Mouse (Mus musculus): ENCODE data around the gene Nosip. TPM values are rescaled to one million over a fixed set of nuclear protein-coding genes. Genes with fewer than 3 reads are reported as not detected.
"Not testable (repeated sequence)": the region's sequence is repeated elsewhere in the genome, so short reads cannot be mapped to it uniquely, and the experiment has no call there.

Gene Nosip
- polyA plus RNA-seq, 1 experiment from 2014 or later, result 59.1 TPM

DNA sequence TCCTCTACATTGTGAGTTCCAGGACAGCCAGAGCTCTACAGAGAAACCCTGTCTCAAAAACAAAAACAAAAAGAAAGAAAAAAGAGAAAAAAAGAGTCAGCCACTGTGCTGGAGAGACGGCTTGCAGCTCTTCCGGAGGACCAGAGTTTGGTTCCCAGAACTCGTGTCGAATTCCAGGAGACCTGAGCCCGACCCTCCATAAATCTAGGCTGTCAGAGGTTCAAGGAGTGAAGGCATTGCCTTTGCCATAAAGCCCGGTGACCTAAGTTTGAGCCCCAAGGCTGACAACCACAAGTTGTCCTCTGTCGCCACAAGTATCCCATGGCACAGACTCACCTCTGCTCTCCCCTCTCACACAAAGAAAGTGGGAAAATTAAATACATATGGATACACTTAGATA is 31.9 kb downstream of the Nosip start:
- peak overlapping the region; percentile 97 for H3K27ac ChIP-seq (replicated peaks; ENCODE audit: low read depth, low read length)
- H3K4me1 ChIP-seq (ENCODE audit: control insufficient read depth, insufficient read depth, low read length), result peaks cover 12% of the 10 kb centered on the region
- no peak overlapping the region for H3K4me2 ChIP-seq (ENCODE audit: low read depth, low read length)
- H3K27me3 ChIP-seq (replicated peaks; ENCODE audit: control insufficient read depth, insufficient read depth, low read length), result no peaks in the 10 kb centered on the region
- peaks cover 14% of the 10 kb centered on the region for H3K36me3 ChIP-seq (ENCODE audit: control insufficient read depth, insufficient read depth, low read length)
- no peak overlapping the region for H3K9ac ChIP-seq (ENCODE audit: low read depth, low read length)
- DNase-seq (ENCODE audit: low spot score), result no peak
- H3K9me3 ChIP-seq (ENCODE audit: control insufficient read depth, low read length), result no peaks in the 10 kb centered on the region
- H3K4me3 ChIP-seq (ENCODE audit: low read depth, low read length), result no peak overlapping the region
- 31% methylated on average over 7 of the region's 7 CpGs for WGBS
- no peak for ATAC-seq (ENCODE audit: low read depth)

DNA sequence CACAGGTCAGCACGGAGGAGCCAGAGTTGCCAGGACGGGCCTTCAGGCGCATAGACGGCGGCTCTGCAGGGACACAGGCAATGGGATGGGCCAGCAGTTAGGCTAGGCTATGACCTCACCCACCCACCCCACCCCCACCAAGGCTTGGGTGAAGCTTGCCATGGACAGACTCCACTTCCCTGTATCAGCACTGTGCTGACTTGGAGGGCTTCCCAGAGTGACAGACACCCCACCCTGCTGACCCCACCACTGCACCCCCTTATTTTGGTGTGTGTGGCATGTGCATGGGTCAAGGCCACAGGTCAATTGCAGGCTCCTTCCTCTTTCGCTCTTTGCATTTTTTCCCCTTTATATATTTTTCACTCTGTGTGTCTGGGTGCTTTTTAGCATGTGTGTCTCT is 33.1 kb downstream of the Nosip start:
- WGBS, result 77% methylated on average over 6 of the region's 6 CpGs
- no peak for ATAC-seq (ENCODE audit: low read depth)

DNA sequence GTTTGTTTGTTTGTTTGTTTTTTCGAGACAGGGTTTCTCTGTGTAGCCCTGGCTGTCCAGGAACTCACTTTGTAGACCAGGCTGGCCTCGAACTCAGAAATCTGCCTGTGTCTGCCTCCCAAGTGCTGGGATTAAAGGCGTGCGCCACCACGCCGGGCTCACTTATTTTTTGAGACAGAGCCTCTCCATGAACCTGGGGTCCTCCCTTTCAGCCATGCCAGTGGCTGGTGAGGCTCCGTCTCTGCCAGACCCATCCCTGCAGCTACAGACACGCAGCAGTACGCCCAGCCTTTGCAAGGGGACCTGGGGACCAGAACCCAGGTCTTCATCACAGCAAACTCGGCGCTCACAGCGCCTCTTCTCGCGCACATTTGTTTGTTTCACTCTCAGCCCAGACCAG is 33.7 kb downstream of the Nosip start:
- not testable (repeated sequence) for H3K27ac ChIP-seq (replicated peaks; ENCODE audit: low read depth, low read length); ATAC-seq (ENCODE audit: low read depth); DNase-seq (ENCODE audit: low spot score); H3K4me1 ChIP-seq (ENCODE audit: control insufficient read depth, insufficient read depth, low read length); H3K4me3 ChIP-seq (ENCODE audit: low read depth, low read length); H3K9me3 ChIP-seq (ENCODE audit: control insufficient read depth, low read length); H3K4me2 ChIP-seq (ENCODE audit: low read depth, low read length); H3K9ac ChIP-seq (ENCODE audit: low read depth, low read length); H3K27me3 ChIP-seq (replicated peaks; ENCODE audit: control insufficient read depth, insufficient read depth, low read length)
- 93% methylated on average over 14 of the region's 14 CpGs for WGBS
- H3K36me3 ChIP-seq (ENCODE audit: control insufficient read depth, insufficient read depth, low read length), result peaks cover 16% of the 10 kb centered on the region

More for the DNA sequence above, 33.1 kb downstream of the Nosip start:
- Histone ChIP-seq H3K4me2 (ENCODE audit: low read depth, low read length) (no peak overlapping the region), H3K9ac (ENCODE audit: low read depth, low read length) (no peak overlapping the region), H3K27ac (replicated peaks; ENCODE audit: low read depth, low read length) (no peak overlapping the region), H3K9me3 (ENCODE audit: control insufficient read depth, low read length) (no peaks in the 10 kb centered on the region), H3K4me1 (ENCODE audit: control insufficient read depth, insufficient read depth, low read length) (peaks cover 8% of the 10 kb centered on the region), H3K36me3 (ENCODE audit: control insufficient read depth, insufficient read depth, low read length) (peaks cover 16% of the 10 kb centered on the region), H3K27me3 (replicated peaks; ENCODE audit: control insufficient read depth, insufficient read depth, low read length) (no peaks in the 10 kb centered on the region), H3K4me3 (ENCODE audit: low read depth, low read length) (no peak overlapping the region)
- DNase-seq (ENCODE audit: low spot score), result no peak

DNA sequence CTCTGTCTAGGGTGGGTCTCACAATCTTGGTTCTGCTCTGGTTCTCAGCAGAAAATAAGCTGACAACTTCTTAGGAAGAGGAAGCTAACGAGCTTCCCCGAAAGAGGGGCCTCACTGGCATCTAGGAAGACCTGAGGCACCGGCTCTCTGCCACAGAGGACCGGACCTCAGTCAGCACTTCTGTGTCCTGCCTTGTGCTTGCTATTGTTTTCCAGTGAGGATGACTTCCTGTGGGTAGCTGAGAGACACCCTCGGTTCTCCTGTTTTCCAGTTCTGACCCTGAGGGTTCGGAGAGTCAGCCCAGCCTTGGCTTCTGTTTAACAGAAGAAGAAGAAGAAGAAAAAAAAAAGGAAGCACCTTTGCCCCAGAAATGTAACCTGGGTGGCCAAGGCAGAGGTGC is 35.2 kb downstream of the Nosip start:
- Histone ChIP-seq H3K4me2 (ENCODE audit: low read depth, low read length) (no peak overlapping the region), H3K36me3 (ENCODE audit: control insufficient read depth, insufficient read depth, low read length) (peaks cover 16% of the 10 kb centered on the region), H3K27ac (replicated peaks; ENCODE audit: low read depth, low read length) (no peak overlapping the region), H3K27me3 (replicated peaks; ENCODE audit: control insufficient read depth, insufficient read depth, low read length) (no peaks in the 10 kb centered on the region), H3K9ac (ENCODE audit: low read depth, low read length) (no peak overlapping the region), H3K9me3 (ENCODE audit: control insufficient read depth, low read length) (no peaks in the 10 kb centered on the region), H3K4me1 (ENCODE audit: control insufficient read depth, insufficient read depth, low read length) (peaks cover 9% of the 10 kb centered on the region), H3K4me3 (ENCODE audit: low read depth, low read length) (no peak overlapping the region)
- 47% methylated on average over 6 of the region's 6 CpGs for WGBS
- ATAC-seq (ENCODE audit: low read depth) (no peak), DNase-seq (ENCODE audit: low spot score) (no peak)

DNA sequence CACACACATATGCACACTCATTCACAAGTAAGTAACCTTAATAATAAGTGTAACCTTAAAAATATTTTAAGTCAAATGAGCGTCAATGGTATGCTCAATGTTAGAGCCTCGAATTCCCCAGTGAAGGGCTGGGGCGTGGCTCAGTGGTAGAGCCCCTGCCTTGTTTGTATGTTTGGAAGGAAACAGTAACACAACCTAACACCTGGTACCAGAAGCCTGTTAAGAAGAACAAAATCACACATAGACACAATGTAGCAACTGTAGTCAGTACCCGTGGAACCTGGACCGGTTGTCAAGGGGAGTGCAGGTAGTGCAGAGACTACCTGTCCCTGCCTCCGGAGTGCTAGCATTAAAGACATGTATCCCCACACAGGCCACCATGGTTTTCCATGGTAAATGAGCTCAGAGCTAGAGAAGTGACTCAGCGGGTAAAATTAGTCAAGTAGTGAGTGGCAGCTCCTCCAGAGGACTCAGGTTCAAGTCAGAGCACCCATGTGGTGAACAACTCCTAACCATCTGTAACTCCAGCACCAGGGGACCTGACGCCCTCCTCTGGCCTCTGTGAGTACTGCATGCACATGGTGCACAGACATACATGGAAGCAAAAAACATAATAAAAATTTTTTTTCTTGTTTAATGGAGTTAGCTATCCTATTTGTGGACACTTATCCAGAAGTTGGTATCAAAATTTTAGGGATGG is 36.5 kb downstream of the Nosip start:
- Histone ChIP-seq H3K27ac (replicated peaks; ENCODE audit: low read depth, low read length) (no peak overlapping the region), H3K4me1 (ENCODE audit: control insufficient read depth, insufficient read depth, low read length) (peaks cover 10% of the 10 kb centered on the region), H3K4me3 (ENCODE audit: low read depth, low read length) (no peak overlapping the region), H3K9ac (ENCODE audit: low read depth, low read length) (no peak overlapping the region), H3K27me3 (replicated peaks; ENCODE audit: control insufficient read depth, insufficient read depth, low read length) (no peaks in the 10 kb centered on the region), H3K9me3 (ENCODE audit: control insufficient read depth, low read length) (no peaks in the 10 kb centered on the region), H3K36me3 (ENCODE audit: control insufficient read depth, insufficient read depth, low read length) (peaks cover 16% of the 10 kb centered on the region), H3K4me2 (ENCODE audit: low read depth, low read length) (no peak overlapping the region)
- DNase-seq (ENCODE audit: low spot score), result no peak
- ATAC-seq (ENCODE audit: low read depth), result no peak
- whole genome bisulfite sequencing, result 91% methylated on average over 8 of the region's 8 CpGs

DNA sequence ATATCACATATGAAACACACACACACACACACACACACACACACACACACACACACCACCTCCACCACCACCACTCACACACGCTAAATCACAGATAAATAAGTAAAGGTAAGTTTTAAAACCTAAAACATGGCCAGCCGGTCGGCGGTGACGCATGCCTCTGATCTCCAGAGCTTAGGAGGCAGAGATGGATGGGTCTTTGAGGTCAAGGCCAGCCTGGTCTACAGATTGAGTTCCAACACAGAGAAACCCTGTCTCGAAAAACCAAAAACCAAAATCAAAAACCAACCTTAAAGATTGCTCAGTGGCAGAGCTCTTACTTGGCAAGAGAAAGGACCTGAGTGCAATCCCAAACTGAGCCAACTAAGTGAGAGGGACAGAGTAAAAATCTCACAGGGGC is 37.8 kb downstream of the Nosip start:
- Histone ChIP-seq H3K36me3 (ENCODE audit: control insufficient read depth, insufficient read depth, low read length) (peaks cover 16% of the 10 kb centered on the region), H3K4me1 (ENCODE audit: control insufficient read depth, insufficient read depth, low read length) (peaks cover 10% of the 10 kb centered on the region), H3K9ac (ENCODE audit: low read depth, low read length) (no peak overlapping the region), H3K4me3 (ENCODE audit: low read depth, low read length) (no peak overlapping the region), H3K27me3 (replicated peaks; ENCODE audit: control insufficient read depth, insufficient read depth, low read length) (no peaks in the 10 kb centered on the region), H3K4me2 (ENCODE audit: low read depth, low read length) (no peak overlapping the region), H3K9me3 (ENCODE audit: control insufficient read depth, low read length) (no peaks in the 10 kb centered on the region), H3K27ac (replicated peaks; ENCODE audit: low read depth, low read length) (no peak overlapping the region)
- 84% methylated on average over 6 of the region's 6 CpGs for WGBS
- DNase-seq (ENCODE audit: low spot score) (no peak), ATAC-seq (ENCODE audit: low read depth) (no peak)

DNA sequence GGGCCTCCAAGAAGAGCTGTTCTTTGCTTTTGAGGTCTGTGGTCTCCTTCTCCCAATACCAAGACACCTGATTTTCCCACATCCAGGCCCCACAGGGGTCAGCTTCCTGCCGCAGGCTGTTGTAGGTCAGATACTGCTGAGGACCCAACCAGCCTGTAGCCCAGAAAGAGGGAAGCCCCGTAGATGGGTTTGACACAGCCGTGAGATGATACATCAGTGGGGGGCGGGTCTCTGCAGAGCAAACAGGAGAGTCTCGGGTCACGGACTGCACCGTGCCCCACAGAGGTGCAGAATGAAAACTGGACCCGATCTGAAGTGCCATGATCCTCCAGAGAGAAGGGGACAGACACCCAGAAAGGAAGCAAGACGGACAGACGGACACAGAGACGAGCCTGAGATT is 40.2 kb downstream of the Nosip start:
- H3K27ac ChIP-seq (replicated peaks; ENCODE audit: low read depth, low read length), result peak overlapping the region; percentile 96; the same call in 1 of the 2 replicates

DNA sequence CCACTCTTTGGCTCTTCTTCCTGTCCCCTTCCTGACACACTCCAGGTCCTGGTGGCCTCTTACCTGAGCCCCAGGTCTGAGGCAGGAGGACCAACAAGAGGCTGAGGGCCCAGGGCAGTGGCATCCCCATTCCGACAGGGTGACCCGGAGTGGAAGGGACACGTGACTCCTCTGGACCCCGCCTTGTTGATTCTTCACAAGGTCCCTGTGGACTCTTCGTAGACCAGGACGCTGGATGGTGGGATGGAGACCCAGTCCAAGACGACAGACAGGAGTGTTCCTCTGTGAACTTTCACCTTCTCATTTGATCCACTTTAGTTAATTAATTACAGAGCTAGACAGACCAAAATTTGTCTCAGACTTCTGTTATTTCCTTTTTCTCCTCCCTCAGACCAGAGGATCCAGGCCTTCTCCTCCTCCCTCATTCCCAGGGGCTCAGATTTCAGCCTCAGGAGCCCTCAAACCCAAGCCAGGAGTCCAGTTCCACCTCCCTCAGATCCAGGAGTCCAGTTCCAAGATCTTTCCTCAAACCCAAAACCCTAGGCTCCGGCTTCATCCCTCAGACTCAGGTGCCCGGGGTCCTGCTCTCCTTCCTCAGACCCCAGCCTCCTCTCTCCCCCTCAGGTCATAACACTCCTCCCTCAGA is 40.8 kb downstream of the Nosip start:
- 56% methylated on average over 9 of the region's 9 CpGs for WGBS
- H3K4me2 ChIP-seq (ENCODE audit: low read depth, low read length), result peak overlapping the region; percentile 69
- H3K4me3 ChIP-seq (ENCODE audit: low read depth, low read length), result peak overlapping the region; percentile 40
- H3K4me1 ChIP-seq (ENCODE audit: control insufficient read depth, insufficient read depth, low read length), result peaks cover 10% of the 10 kb centered on the region
- H3K9me3 ChIP-seq (ENCODE audit: control insufficient read depth, low read length), result no peaks in the 10 kb centered on the region
- H3K27me3 ChIP-seq (replicated peaks; ENCODE audit: control insufficient read depth, insufficient read depth, low read length), result no peaks in the 10 kb centered on the region
- H3K9ac ChIP-seq (ENCODE audit: low read depth, low read length), result peak overlapping the region; percentile 69
- H3K27ac ChIP-seq (replicated peaks; ENCODE audit: low read depth, low read length), result peak overlapping the region; percentile 96
- 0 out of 2 replicates have a peak, but pooled peaks cover 2% of the 10 kb centered on the region for H3K36me3 ChIP-seq (ENCODE audit: control insufficient read depth, insufficient read depth, low read length)
- DNase-seq (ENCODE audit: low spot score), result no peak
- ATAC-seq (ENCODE audit: low read depth), result peak; percentile 32

More for the DNA sequence above, 40.2 kb downstream of the Nosip start:
- H3K9ac ChIP-seq (ENCODE audit: low read depth, low read length), result no peak overlapping the region
- H3K27me3 ChIP-seq (replicated peaks; ENCODE audit: control insufficient read depth, insufficient read depth, low read length), result no peaks in the 10 kb centered on the region
- H3K4me3 ChIP-seq (ENCODE audit: low read depth, low read length), result peak overlapping the region; percentile 40
- peak overlapping the region; percentile 69 for H3K4me2 ChIP-seq (ENCODE audit: low read depth, low read length)
- peaks cover 5% of the 10 kb centered on the region; the same call in 1 of the 2 replicates for H3K36me3 ChIP-seq (ENCODE audit: control insufficient read depth, insufficient read depth, low read length)
- ATAC-seq (ENCODE audit: low read depth) (no peak), DNase-seq (ENCODE audit: low spot score) (no peak)
- 87% methylated on average over 11 of the region's 11 CpGs for WGBS
- no peaks in the 10 kb centered on the region for H3K9me3 ChIP-seq (ENCODE audit: control insufficient read depth, low read length)
- H3K4me1 ChIP-seq (ENCODE audit: control insufficient read depth, insufficient read depth, low read length), result peaks cover 10% of the 10 kb centered on the region
